Mouse (Mus musculus): ENCODE results near the gene Smchd1.

- TF ChIP-seq CTCF (IDR thresholded peaks at IDR 0.05; ENCODE audit: low read depth) (no peak), EP300 (optimal IDR thresholded peaks at IDR 0.05) (no peak)
Observed at GRCm38 (mm10) chr17:71491332-71491686, 16.2 kb upstream of the Smchd1 start.

Data from stomach, postnatal 0 days (tissue).